Mouse (Mus musculus) forebrain, embryonic 14.5 days (tissue): ENCODE measurements around the gene Ndufa4l2. TPM values are rescaled to one million over a fixed set of nuclear protein-coding genes. Genes with fewer than 3 reads are reported as not detected.

Source experiments
- ATAC-seq: fragments of 200-750 bp; cut with Nextera tagmentation; 2 replicates; pipeline ENCODE4 v1.8.0; 2017; ENCODE audit warnings: mild to moderate bottlenecking, moderate library complexity
- DNase-seq: peaks from one replicate; pipeline ENCODE4 v3.0.0-alpha.2; 2015; ENCODE audit warnings: low spot score
- H3K27ac ChIP-seq: fragments of 300-500 bp; sonication (generic); 2 replicates; pipeline ENCODE4 v1.5.1; 2014; ENCODE audit warnings: low read depth, mild to moderate bottlenecking, control low read depth, low read length, moderate library complexity
- H3K27me3 ChIP-seq: fragments of 300-500 bp; sonication (generic); replicated peaks from 2 replicates; pipeline ENCODE4 v1.6.1; 2014; ENCODE audit warnings: low read length, control low read depth, mixed read lengths; ENCODE audit not compliant: control insufficient read depth, insufficient read depth
- H3K36me3 ChIP-seq: fragments of 300-500 bp; sonication (generic); 2 replicates; pipeline ENCODE4 v1.6.1; 2014; ENCODE audit warnings: low read length, control low read depth; ENCODE audit not compliant: control insufficient read depth, insufficient read depth
- H3K4me1 ChIP-seq: fragments of 300-500 bp; sonication (generic); 2 replicates; pipeline ENCODE4 v1.6.1; 2014; ENCODE audit warnings: antibody characterized with exemption, low read length, control low read depth; ENCODE audit not compliant: control insufficient read depth, insufficient read depth
- H3K4me2 ChIP-seq: fragments of 300-500 bp; sonication (generic); 2 replicates; pipeline ENCODE4 v1.6.1; 2014; ENCODE audit warnings: mild to moderate bottlenecking, control low read depth, low read length
- H3K4me3 ChIP-seq: fragments of 300-500 bp; sonication (generic); 2 replicates; pipeline ENCODE4 v1.5.1; 2014; ENCODE audit warnings: low read depth, low read length, control low read depth
- H3K9ac ChIP-seq: fragments of 300-500 bp; sonication (generic); 2 replicates; pipeline ENCODE4 v1.6.1; 2014; ENCODE audit warnings: mild to moderate bottlenecking, low read length, control low read depth, moderate library complexity
- H3K9me3 ChIP-seq: fragments of 300-500 bp; sonication (generic); replicated peaks from 2 replicates; pipeline ENCODE4 v1.6.1; 2016; ENCODE audit warnings: low read length, control low read depth, mixed read lengths; ENCODE audit not compliant: control insufficient read depth
- WGBS: fragments of 180-500 bp; shearing (Covaris S2); extraction: QIAGEN DNeasy Blood & Tissue Kit; methylation state at CpG from one replicate; pipeline ENCODE4 v1.1.7; 2014; 5-methylcytosine and 5-hydroxymethylcytosine counted together
- polyA plus RNA-seq: library from polyadenylated mRNA; unstranded; fragments of >200 nt; fragmentation: Nextera tagmentation; extraction: Ambion mirVana; gene quantifications from 2 replicates; pipeline ENCODE4 v1.2.1, GENCODE M21; 2014

Gene Ndufa4l2
- polyA plus RNA-seq, 1 experiment from 2014 or later, result 12.5 TPM

DNA sequence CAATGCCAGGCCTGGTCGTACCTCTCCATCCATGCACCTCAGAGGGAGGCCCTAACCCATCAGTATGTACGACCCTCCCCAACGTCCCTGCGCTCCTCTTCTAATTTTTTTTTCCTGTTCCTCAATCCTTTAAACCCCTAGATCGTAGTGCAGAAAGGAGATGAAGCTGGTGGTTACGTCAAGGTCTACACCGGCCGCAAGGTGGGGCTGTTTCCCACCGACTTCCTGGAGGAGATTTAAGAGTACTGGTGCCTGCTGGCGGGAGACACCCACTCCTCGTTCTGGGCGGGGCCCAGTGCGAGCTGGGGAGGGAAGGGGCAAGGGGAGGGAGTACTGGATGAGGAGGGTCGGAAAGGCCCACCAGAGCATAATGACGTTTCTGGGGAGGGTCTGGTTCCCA lies 6.5 kb upstream of the Ndufa4l2 start:
- no peak overlapping the region; the same call in 1 of the 2 replicates for H3K9ac ChIP-seq
- peak overlapping the region; percentile 31; the same call in 1 of the 2 replicates for H3K4me3 ChIP-seq
- WGBS, result 2% methylated on average over 15 of the region's 15 CpGs
- peaks cover 8% of the 10 kb centered on the region; the same call in 1 of the 2 replicates for H3K27me3 ChIP-seq
- peak overlapping the region; percentile 97; the same call in 1 of the 2 replicates for H3K27ac ChIP-seq
- ATAC-seq (no peak), DNase-seq (peak; percentile 84)
- H3K36me3 ChIP-seq, result peaks cover 6% of the 10 kb centered on the region
- H3K4me2 ChIP-seq, result peak overlapping the region; percentile 67
- no peaks in the 10 kb centered on the region for H3K9me3 ChIP-seq
- peaks cover 29% of the 10 kb centered on the region for H3K4me1 ChIP-seq

GRCm38 (mm10) chr10:127509051-127509836 lies 5.5 kb upstream of the Ndufa4l2 start:
- Histone ChIP-seq H3K36me3 (peaks cover 6% of the 10 kb centered on the region), H3K4me3 (peak overlapping the region; percentile 31), H3K4me2 (peak overlapping the region; percentile 67), H3K27ac (peak overlapping the region; percentile 97), H3K9me3 (no peaks in the 10 kb centered on the region), H3K9ac (peak overlapping the region; percentile 55), H3K27me3 (peaks cover 10% of the 10 kb centered on the region; the same call in 1 of the 2 replicates), H3K4me1 (peaks cover 40% of the 10 kb centered on the region)
- peak; percentile 97 for DNase-seq
- WGBS, result under 1% methylated on average over 35 of the region's 35 CpGs
- peak; percentile 66 for ATAC-seq

DNA sequence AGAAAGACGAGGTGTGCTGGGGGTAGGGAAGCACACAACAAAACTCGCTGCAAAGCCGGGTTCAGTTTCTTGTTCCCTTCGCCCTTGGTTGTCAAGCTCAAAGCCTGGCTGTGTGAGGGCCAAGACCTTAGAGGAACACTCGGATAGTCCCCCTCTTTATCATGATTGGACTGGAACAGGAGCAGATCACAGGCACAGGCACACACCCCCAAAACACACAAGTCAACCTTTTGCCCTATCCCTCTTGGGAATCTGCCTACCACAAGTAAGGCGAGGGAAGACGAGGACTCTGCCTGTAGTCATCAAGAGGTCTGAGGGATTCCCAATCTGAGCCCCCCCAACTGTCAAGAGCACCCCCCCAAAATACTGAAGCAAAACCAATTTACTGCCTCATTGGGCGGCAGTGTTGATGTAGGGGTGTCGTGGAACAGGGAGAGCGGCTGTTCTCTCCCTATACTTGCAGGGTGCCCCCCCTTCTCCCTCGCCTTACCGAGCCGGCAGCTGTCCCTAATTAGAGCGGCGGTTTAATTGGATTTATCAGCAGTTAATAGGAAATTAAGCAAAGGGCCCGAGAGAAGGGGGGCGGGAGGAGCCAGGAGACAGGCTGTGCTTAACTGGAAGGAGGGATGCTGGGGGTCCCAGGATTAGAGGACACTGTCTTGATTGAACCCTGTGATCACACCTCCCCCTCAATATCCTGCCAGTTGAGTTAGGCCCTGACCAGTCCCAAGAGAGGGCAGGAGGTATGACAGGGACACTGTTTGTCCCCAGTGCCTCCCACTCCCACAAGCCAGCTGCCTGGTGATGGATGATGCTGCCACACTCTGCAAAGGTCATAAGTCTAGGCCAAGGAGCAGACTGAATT lies 4.7 kb upstream of the Ndufa4l2 start:
- Histone ChIP-seq H3K9me3 (no peaks in the 10 kb centered on the region), H3K4me3 (peak overlapping the region; percentile 31; the same call in 1 of the 2 replicates), H3K36me3 (peaks cover 6% of the 10 kb centered on the region), H3K4me2 (peak overlapping the region; percentile 67), H3K27me3 (peaks cover 18% of the 10 kb centered on the region; the same call in 1 of the 2 replicates), H3K9ac (peak overlapping the region; percentile 55), H3K4me1 (peaks cover 44% of the 10 kb centered on the region), H3K27ac (peak overlapping the region; percentile 97)
- DNase-seq (peak; percentile 94), ATAC-seq (peak; percentile 42)
- 2% methylated on average over 17 of the region's 17 CpGs for WGBS

- ATAC-seq (no peak), DNase-seq (peak; percentile 60)
- peaks cover 21% of the 10 kb centered on the region; the same call in 1 of the 2 replicates for H3K27me3 ChIP-seq
- peaks cover 44% of the 10 kb centered on the region for H3K4me1 ChIP-seq
- peak overlapping the region; percentile 42 for H3K4me3 ChIP-seq
- H3K9ac ChIP-seq, result peak overlapping the region; percentile 76
- peaks cover 3% of the 10 kb centered on the region for H3K36me3 ChIP-seq
- peak overlapping the region; percentile 97 for H3K27ac ChIP-seq
- no peaks in the 10 kb centered on the region for H3K9me3 ChIP-seq
- H3K4me2 ChIP-seq, result peak overlapping the region; percentile 90
- 5% methylated on average over 11 of the region's 11 CpGs for WGBS
Measured at GRCm38 (mm10) chr10:127510895-127511617, 3.7 kb upstream of the Ndufa4l2 start.

GRCm38 (mm10) chr10:127511634-127512306 lies 3.0 kb upstream of the Ndufa4l2 start:
- Histone ChIP-seq H3K4me2 (peak overlapping the region; percentile 90), H3K4me1 (peaks cover 50% of the 10 kb centered on the region), H3K36me3 (no peaks in the 10 kb centered on the region), H3K27me3 (peaks cover 21% of the 10 kb centered on the region; the same call in 1 of the 2 replicates), H3K9me3 (no peaks in the 10 kb centered on the region), H3K9ac (peak overlapping the region; percentile 76), H3K4me3 (peak overlapping the region; percentile 42), H3K27ac (peak overlapping the region; percentile 97)
- ATAC-seq, result no peak; the same call in 1 of the 2 replicates
- peak; percentile 85 for DNase-seq
- WGBS, result under 1% methylated on average over 42 of the region's 46 CpGs

GRCm38 (mm10) chr10:127512307-127512666 lies 2.5 kb upstream of the Ndufa4l2 start:
- H3K4me3 ChIP-seq, result peak overlapping the region; percentile 42
- peak overlapping the region; percentile 97 for H3K27ac ChIP-seq
- H3K9me3 ChIP-seq, result no peaks in the 10 kb centered on the region
- H3K4me2 ChIP-seq, result peak overlapping the region; percentile 90
- 5% methylated on average over 7 of the region's 7 CpGs for WGBS
- no peak for ATAC-seq
- H3K27me3 ChIP-seq, result peaks cover 17% of the 10 kb centered on the region; the same call in 1 of the 2 replicates
- no peaks in the 10 kb centered on the region; the same call in 1 of the 2 replicates for H3K36me3 ChIP-seq
- peak overlapping the region; percentile 76 for H3K9ac ChIP-seq
- peaks cover 54% of the 10 kb centered on the region for H3K4me1 ChIP-seq
- no peak for DNase-seq

DNA sequence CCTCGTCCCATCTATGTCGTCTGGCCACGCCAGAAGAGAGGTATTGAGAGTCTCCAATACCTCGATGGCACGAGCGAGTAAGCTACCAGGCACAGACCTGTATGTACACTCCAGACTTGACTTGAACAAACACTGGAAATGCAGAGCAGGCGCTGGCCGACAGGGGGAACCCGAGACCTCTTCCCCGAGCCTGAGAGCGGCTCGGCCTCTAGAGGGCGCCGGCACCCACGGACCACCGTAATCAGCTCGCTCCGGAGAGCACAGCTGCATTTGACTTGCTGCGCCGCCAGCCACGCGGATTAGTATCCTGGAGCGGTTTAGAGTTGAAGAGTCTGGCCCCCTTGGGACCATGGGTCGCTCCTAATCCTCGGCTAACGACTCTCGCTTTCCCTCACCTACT lies 2.0 kb upstream of the Ndufa4l2 start:
- ATAC-seq (peak; percentile 16), DNase-seq (peak; percentile 95)
- Histone ChIP-seq H3K9ac (peak overlapping the region; percentile 76; the same call in 1 of the 2 replicates), H3K4me3 (peak overlapping the region; percentile 42; the same call in 1 of the 2 replicates), H3K36me3 (peaks cover 5% of the 10 kb centered on the region), H3K9me3 (no peaks in the 10 kb centered on the region), H3K27me3 (peaks cover 14% of the 10 kb centered on the region), H3K4me1 (peaks cover 54% of the 10 kb centered on the region), H3K27ac (peak overlapping the region; percentile 97), H3K4me2 (peak overlapping the region; percentile 90)
- WGBS, result 0% methylated on average over 27 of the region's 27 CpGs
